Mouse (Mus musculus) lung, embryonic 16.5 days (tissue): Measurements from ENCODE around the gene Krt17. TPM values are rescaled to one million over a fixed set of nuclear protein-coding genes. Genes with fewer than 3 reads are reported as not detected.

ENCODE experiments used
- ATAC-seq: fragments of 200-750 bp; cut with Nextera tagmentation; 2 replicates; pipeline ENCODE4 v1.8.0; 2017; ENCODE audit warnings: low read depth, mild to moderate bottlenecking, moderate library complexity
- H3K27ac ChIP-seq: fragments of 300-500 bp; sonication (generic); 2 replicates; pipeline ENCODE4 v1.5.1; 2014; ENCODE audit warnings: mild to moderate bottlenecking, control low read depth, low read length
- H3K27me3 ChIP-seq: fragments of 300-500 bp; sonication (generic); 2 replicates; pipeline ENCODE4 v1.6.1; 2014; ENCODE audit warnings: low read depth, low read length, mixed read lengths; ENCODE audit not compliant: control insufficient read depth, insufficient read depth
- H3K36me3 ChIP-seq: fragments of 300-500 bp; sonication (generic); 2 replicates; pipeline ENCODE4 v1.6.1; 2014; ENCODE audit warnings: low read length; ENCODE audit not compliant: control insufficient read depth, insufficient read depth
- H3K4me1 ChIP-seq: fragments of 300-500 bp; sonication (generic); replicated peaks from 2 replicates; pipeline ENCODE4 v1.6.1; 2014; ENCODE audit warnings: low read length, mixed read lengths; ENCODE audit not compliant: control insufficient read depth, insufficient read depth
- H3K4me2 ChIP-seq: fragments of 300-500 bp; sonication (generic); 2 replicates; pipeline ENCODE4 v1.6.1; 2014; ENCODE audit warnings: low read depth, low read length, control low read depth
- H3K4me3 ChIP-seq: fragments of 300-500 bp; sonication (generic); 2 replicates; pipeline ENCODE4 v1.5.1; 2014; ENCODE audit warnings: mild to moderate bottlenecking, low read length, control low read depth
- H3K9ac ChIP-seq: fragments of 300-500 bp; sonication (generic); 2 replicates; pipeline ENCODE4 v1.6.1; 2014; ENCODE audit warnings: low read length, control low read depth
- H3K9me3 ChIP-seq: fragments of 300-500 bp; sonication (generic); 2 replicates; pipeline ENCODE4 v1.6.1; 2016; ENCODE audit warnings: low read length; ENCODE audit not compliant: control insufficient read depth
- WGBS: fragments of 180-500 bp; shearing (Covaris S2); extraction: QIAGEN DNeasy Blood & Tissue Kit; methylation state at CpG from one replicate; pipeline ENCODE4 v1.1.7; 2014; 5-methylcytosine and 5-hydroxymethylcytosine counted together
- polyA plus RNA-seq: library from polyadenylated mRNA; unstranded; fragments of >200 nt; fragmentation: Nextera tagmentation; extraction: Ambion mirVana; gene quantifications from 2 replicates; pipeline ENCODE4 v1.2.1, GENCODE M21; 2015

Krt17 gene
- polyA plus RNA-seq, 1 experiment from 2014 or later: 8.4 TPM

DNA sequence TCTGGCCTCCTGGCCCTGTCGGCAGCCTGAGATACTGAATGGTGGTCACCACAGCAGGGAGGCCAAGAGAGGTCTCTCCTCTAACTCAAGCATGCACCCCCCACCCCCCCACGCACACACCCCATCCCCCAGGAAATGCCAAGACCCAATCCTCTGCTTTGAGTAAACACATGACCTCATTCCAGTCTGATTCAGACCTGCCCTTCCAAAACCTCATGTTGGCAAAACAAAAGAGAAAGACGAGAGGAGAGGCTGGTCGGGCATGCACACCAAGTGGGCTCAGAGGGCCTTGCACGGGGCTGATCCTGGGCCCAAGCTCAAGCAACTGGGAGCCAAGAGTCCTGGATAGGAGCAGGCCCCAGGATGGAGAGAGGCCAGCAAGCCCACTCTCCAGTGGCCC is 29.4 kb upstream of the Krt17 start:
- 0 out of 2 replicates have a peak, but pooled peaks have one; percentile 6 for ATAC-seq
- Histone ChIP-seq H3K4me2 (no peak overlapping the region), H3K9me3 (no peaks in the 10 kb centered on the region), H3K4me1 (peaks cover 20% of the 10 kb centered on the region), H3K36me3 (no peaks in the 10 kb centered on the region), H3K27me3 (no peaks in the 10 kb centered on the region), H3K4me3 (no peak overlapping the region), H3K9ac (peak overlapping the region; percentile 1; the same call in 1 of the 2 replicates), H3K27ac (peak overlapping the region; percentile 81)
- 23% methylated on average over 5 of the region's 5 CpGs for WGBS

DNA sequence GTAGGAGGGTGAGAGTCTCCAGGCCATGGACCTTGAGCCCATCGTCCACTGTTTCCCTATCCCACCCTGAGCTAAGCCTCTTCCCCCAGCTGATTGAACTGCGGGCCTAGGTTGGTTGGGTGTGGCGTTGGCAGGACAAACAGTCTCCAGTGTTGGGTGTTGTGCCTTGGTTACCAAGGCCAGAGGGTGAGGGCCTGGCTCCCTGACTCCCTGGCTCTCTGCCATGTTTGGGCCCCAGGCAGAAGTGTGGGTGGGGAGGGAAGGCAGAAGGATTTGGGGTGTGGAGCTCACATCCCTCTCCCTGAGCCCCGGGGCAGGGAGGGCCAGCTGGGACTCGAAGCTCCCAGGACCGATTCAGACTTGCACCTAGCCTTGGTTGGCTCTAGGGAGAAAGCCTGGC is 28.1 kb upstream of the Krt17 start:
- Histone ChIP-seq H3K27me3 (no peaks in the 10 kb centered on the region), H3K27ac (peak overlapping the region; percentile 81), H3K36me3 (no peaks in the 10 kb centered on the region), H3K9ac (no peak overlapping the region), H3K4me2 (no peak overlapping the region), H3K9me3 (no peaks in the 10 kb centered on the region), H3K4me1 (peaks cover 22% of the 10 kb centered on the region), H3K4me3 (no peak overlapping the region)
- ATAC-seq: peak; percentile 55
- WGBS: 68% methylated on average over 6 of the region's 6 CpGs

DNA sequence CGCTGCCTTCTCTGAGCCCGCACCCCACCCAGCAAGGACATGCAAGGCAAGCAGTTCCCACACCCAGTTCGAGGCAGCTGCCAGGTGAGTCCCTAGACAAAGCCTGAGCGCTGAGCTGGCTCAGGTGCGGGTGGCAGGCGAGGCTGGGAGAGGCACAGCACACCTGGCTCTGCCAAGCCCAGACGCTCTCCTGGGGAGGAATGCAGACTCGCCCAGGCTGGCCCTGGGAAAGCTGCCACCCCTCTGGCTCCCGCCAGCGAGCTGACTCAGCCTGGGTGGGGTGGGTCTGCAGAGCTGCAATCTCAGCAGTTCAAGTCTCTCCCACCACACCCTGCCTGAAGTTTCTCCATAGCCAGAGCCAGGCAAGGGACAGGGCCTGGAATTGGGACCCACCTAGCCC is 26.2 kb upstream of the Krt17 start:
- Histone ChIP-seq H3K27ac (peak overlapping the region; percentile 95), H3K4me3 (no peak overlapping the region), H3K36me3 (no peaks in the 10 kb centered on the region), H3K9ac (peak overlapping the region; percentile 51), H3K9me3 (no peaks in the 10 kb centered on the region), H3K4me2 (no peak overlapping the region), H3K27me3 (no peaks in the 10 kb centered on the region), H3K4me1 (peaks cover 22% of the 10 kb centered on the region)
- 33% methylated on average over 10 of the region's 10 CpGs for WGBS
- peak; percentile 86 for ATAC-seq

DNA sequence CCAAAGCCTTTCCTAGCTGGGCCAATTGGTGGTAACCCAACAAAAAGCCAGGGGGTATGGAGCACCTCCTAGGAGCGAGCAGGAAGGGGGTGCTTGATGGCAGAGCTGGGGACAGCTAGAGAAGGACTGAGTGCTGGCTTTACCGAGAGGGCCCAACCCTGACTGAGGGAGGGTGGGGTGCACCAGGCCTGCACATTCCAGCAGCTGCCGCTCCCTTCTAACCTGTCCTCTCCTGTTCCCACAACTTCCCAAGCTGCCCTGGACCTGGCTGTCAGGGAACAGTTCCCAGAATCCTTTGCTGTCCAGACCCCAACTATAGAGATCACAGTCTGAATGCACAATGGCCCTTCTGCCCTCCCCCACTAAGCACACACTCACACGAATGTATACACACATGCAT is 24.2 kb upstream of the Krt17 start:
- Histone ChIP-seq H3K4me1 (peaks cover 11% of the 10 kb centered on the region), H3K27ac (peak overlapping the region; percentile 54), H3K4me2 (no peak overlapping the region), H3K4me3 (no peak overlapping the region), H3K9me3 (no peaks in the 10 kb centered on the region), H3K27me3 (no peaks in the 10 kb centered on the region), H3K9ac (peak overlapping the region; percentile 26; the same call in 1 of the 2 replicates), H3K36me3 (no peaks in the 10 kb centered on the region)
- peak; percentile 27; the same call in 1 of the 2 replicates for ATAC-seq
- WGBS: 61% methylated on average over 4 of the region's 4 CpGs

DNA sequence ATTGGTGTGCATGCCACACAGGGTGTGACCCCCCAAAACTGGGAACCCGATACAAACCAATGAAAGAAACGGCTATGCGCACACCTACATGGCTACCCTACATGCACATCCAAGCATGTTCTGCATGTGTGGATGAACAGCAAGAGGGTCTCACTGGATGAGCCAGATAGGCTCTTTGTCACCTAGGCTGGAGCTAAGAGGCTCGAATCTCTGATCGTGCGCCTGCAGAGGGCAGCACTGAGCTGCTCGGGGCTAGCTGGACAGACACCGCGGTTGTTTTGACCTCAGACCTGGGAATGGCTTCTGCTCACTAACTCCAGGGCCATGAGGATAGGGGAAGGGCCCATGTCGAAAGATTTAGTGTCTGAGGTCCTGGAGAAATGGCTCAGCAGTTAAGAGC is 21.7 kb upstream of the Krt17 start:
- Histone ChIP-seq H3K9me3 (no peaks in the 10 kb centered on the region), H3K4me1 (0 out of 2 replicates have a peak, but pooled peaks cover 3% of the 10 kb centered on the region), H3K27ac (no peak overlapping the region), H3K27me3 (no peaks in the 10 kb centered on the region), H3K4me3 (no peak overlapping the region), H3K9ac (no peak overlapping the region), H3K36me3 (no peaks in the 10 kb centered on the region), H3K4me2 (no peak overlapping the region)
- ATAC-seq: no peak
- WGBS: 24% methylated on average over 10 of the region's 10 CpGs

DNA sequence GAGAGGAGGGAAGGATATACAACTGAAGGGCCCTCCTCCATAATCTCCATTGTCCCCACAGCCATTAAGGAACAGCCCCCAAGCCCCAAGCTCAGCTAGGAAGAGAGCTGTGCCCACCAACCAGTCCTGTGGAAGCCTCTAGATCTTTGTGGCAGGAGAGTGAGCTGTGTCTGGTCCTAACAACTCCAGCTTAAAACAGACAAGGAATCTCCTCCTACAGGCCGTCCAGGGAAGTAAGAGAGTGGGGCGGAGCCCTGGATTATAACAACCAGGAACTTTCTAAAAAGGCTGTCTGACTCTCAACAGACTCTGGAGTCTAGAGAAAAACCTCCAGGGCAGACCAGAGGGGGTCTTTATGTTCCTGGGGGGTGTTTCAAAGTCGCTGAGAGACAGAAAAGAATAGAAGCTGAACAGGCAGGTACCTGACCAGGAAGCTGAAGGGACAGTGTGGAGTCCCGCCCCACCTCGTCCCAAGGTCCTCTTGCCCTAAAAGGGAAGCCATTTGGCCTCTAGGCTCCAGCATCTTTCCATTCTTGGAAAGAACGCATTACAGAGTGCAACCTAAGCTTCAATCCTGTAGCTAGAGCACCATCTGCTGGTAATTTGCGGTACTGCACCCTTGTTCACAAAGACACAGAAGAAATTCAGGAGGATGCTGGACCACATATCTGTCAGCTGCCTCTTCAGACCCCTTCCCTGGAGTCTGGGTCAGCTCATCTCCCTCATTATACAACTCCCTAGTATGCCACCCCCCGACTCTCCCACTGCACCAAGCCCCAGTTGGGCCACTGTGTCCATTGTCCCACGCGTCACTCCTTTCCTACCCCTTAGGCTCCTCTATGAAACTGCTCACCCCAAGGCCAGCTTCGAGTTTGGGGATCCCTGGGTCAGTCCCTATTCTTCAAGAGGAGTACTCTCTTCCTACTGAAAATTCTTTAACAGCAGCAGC is 21.0 kb upstream of the Krt17 start:
- Histone ChIP-seq H3K4me1 (0 out of 2 replicates have a peak, but pooled peaks cover 3% of the 10 kb centered on the region), H3K36me3 (no peaks in the 10 kb centered on the region), H3K27me3 (no peaks in the 10 kb centered on the region), H3K9me3 (no peaks in the 10 kb centered on the region), H3K27ac (no peak overlapping the region), H3K4me2 (no peak overlapping the region), H3K4me3 (no peak overlapping the region), H3K9ac (no peak overlapping the region)
- ATAC-seq: no peak
- 21% methylated on average over 11 of the region's 11 CpGs for WGBS

DNA sequence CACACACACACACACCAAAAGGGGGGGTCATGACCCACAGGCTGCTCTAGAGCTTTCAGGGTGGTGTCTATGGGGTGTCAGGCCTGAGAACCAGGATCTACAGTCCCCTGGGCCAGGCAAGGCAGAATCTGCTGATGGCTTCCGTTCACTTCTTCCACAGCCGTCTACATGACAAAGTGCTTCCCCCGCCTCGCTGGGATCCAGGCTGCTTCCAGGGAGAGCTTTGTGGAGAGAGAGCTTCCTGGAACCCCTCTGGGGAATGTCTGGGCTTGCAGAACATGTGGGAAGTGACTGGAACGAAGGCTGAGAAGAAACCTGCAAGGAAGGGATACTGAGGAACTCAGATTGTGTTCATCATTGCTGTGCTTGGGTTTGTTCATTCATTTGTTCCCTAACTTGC is 17.9 kb upstream of the Krt17 start:
- no peak for ATAC-seq
- Histone ChIP-seq H3K36me3 (no peaks in the 10 kb centered on the region), H3K4me2 (no peak overlapping the region), H3K9me3 (no peaks in the 10 kb centered on the region), H3K4me3 (no peak overlapping the region), H3K27ac (no peak overlapping the region), H3K27me3 (no peaks in the 10 kb centered on the region), H3K9ac (no peak overlapping the region), H3K4me1 (no peaks in the 10 kb centered on the region)
- 39% methylated on average over 5 of the region's 5 CpGs for whole genome bisulfite sequencing

DNA sequence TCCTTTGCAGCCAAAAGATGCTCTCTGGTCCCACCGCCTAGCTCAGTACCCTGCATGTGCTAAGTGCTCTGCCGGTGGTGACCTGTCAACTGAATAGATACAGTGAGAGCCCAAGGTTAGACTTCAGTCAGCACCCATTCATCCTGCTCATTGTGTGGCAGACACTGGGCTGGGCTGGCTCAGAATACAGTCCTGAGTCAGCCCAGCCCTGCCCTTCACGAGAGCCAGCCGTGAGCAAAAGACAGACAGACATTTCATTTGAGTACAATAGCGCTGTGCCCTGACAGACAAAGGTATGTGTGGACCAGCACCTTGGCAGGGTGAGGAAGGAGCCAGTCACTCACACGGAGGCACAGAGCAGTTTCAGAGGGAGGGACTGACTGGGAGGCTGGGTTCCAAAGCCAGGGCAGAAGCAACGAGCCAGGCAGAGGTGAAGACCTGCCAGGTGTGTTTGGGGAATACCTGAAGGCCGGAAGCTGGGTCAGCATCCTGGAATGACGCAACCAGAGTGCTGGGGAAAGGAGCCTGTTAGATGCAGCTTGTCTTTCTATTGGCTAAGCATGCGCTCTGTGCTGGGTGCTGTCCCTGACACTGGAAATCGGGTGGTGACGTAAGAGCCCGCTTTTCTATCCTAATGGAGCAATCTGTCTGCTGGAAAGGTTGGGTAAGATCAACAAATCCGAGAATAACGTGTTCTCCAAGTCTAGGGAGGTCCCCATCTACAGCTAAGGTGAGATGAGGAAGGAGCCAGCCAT is 17.1 kb upstream of the Krt17 start:
- 50% methylated on average over 15 of the region's 15 CpGs for WGBS
- Histone ChIP-seq H3K27me3 (no peaks in the 10 kb centered on the region), H3K4me2 (no peak overlapping the region), H3K9me3 (no peaks in the 10 kb centered on the region), H3K9ac (no peak overlapping the region), H3K4me3 (no peak overlapping the region), H3K36me3 (no peaks in the 10 kb centered on the region), H3K27ac (no peak overlapping the region), H3K4me1 (no peaks in the 10 kb centered on the region)
- no peak for ATAC-seq

DNA sequence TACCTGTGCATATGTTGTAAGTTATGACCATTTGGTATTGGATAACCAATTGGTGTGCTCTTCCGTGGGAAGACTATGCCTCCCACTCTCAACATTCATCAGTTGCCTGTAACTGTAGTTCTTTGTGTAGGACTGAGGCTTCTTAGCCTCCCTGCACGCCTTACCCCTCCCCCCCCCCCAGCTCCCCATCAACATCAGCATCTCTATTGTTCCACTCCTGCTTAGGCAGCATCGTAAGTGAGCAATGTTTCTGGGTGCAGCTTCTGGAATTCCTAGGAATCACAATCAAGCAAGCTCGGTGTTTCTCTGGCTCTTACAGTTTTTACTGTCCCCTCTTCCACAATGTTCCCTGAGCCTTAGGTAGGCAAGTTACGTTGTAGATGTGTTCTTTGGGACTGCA is 14.6 kb upstream of the Krt17 start:
- 63% methylated on average over 5 of the region's 5 CpGs for WGBS
- H3K27me3 ChIP-seq: no peaks in the 10 kb centered on the region
- no peak overlapping the region for H3K27ac ChIP-seq
- H3K4me3 ChIP-seq: no peak overlapping the region
- no peak overlapping the region for H3K9ac ChIP-seq
- no peak overlapping the region for H3K4me2 ChIP-seq
- H3K4me1 ChIP-seq: no peaks in the 10 kb centered on the region
- no peaks in the 10 kb centered on the region for H3K9me3 ChIP-seq
- H3K36me3 ChIP-seq: no peaks in the 10 kb centered on the region
- no peak for ATAC-seq
